Mouse (Mus musculus): ENCODE measurements at regions not wholly inside any gene's neighbourhood (a gene's known extent, or its start where the extent isn't known, plus 50 kb on each side); places are given as distances from the start of the nearest gene placed in this dataset.

DNA sequence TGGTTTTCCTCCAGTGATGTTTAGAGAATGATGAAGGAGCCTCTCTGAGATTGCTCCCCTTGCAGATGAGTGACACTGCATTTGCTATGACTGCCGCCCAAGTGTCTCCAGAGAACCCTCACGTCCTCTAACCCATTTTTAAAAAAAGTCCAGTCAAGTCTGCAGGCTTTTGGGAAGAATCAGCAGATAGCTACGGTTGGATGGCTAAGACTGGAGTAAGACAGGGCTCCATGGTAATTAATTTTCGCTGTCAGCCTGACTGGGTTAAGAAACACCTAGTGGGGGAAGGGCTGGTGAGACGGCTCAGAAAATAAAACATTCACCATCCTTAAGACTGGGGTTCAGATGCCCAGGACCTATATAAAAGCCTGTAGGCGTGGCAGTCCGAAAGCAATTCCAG is 85.9 kb upstream of the Dlg1 start:
- no peak for TF ChIP-seq POLR2A (IDR thresholded peaks at IDR 0.05; ENCODE audit: control insufficient read depth, low read depth, low read length)
- TF ChIP-seq CTCF (IDR thresholded peaks at IDR 0.05; ENCODE audit: control insufficient read depth, insufficient read depth, insufficient replicate concordance, low read depth, low read length) = no peak
